Mouse (Mus musculus) ES-E14 (cell line): ENCODE measurements around the gene Tlr4.

Experiments used
- ZC3H11A ChIP-seq: IDR thresholded peaks from 2 replicates; pipeline ENCODE4 v1.6.1; 2012; ENCODE audit warnings: low read depth, mild to moderate bottlenecking, inconsistent platforms, low read length, borderline replicate concordance
- ZNF384 ChIP-seq: IDR thresholded peaks from 2 replicates; pipeline ENCODE4 v1.6.1; 2012; ENCODE audit warnings: low read depth, low read length, inconsistent platforms

DNA sequence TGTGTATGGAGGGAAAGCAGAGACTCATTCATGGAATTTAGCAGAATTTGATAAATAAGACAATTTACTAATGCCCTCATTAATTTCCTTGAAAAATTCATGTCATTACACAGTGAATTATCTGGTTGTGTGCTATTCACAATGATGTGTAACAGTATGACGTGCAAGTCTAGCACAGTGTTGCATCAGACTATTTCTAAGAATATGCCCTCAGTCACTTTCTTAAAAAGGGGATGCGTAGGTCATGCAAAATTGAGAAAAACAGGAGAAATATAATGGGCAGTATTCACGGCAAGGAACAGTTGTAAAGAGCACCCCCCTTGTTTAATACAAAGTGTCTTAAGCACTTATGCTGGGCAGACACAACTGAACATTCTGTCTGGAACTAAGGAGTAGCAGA is 5.6 kb upstream of the Tlr4 start:
- TF ChIP-seq ZC3H11A: no peak
- no peak for TF ChIP-seq ZNF384
